Mouse (Mus musculus): ENCODE measurements at regions not wholly inside any gene's neighbourhood (a gene's known extent, or its start where the extent isn't known, plus 50 kb on each side); places are given as distances from the start of the nearest gene placed in this dataset.

DNA sequence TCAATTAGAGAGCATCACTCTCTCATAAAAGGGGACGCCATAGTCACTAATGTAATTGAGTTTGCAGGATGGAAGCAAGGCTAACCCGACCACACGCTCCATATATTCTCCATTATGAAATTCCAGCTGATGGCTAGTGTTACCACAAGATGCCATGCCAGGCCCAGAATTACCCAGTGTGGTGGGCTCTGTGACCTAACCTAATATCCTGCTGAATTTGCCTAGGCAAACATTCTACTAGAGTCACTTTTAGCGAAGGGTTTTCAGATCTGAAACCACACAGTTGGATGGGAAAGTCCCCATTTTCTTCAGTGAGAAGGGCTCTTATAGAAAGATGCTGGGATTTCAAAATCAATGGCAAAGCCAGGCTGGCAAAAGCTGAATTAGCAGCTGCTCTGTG lies 177.8 kb upstream of the Klf3 start:
- ATAC-seq (replicated peaks; ENCODE audit: low read depth, poor library complexity, severe bottlenecking) = no peak

DNA sequence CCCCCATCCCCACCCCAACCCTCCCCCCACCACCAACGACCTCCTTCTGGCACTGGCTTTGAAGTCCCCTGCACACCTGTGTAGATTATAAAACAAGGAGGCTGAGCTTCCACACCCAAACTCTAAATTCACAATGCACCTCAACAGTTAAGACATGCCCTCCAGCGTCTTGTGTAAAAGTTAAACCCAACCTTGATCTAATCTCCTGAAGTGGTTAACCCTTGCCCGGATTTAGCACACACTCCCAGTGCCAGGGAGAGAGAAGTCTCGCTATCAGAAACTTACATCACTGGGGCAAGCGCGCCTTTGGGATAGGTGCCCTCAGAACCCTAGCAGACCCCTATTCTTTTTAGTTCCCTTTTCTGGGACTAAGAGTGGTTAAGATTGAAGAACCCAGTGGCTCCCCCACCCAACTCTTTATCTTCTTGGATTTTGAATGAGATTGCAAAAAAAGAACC lies 177.3 kb upstream of the Klf3 start:
- ATAC-seq (replicated peaks; ENCODE audit: low read depth, poor library complexity, severe bottlenecking) = peak; percentile 71

DNA sequence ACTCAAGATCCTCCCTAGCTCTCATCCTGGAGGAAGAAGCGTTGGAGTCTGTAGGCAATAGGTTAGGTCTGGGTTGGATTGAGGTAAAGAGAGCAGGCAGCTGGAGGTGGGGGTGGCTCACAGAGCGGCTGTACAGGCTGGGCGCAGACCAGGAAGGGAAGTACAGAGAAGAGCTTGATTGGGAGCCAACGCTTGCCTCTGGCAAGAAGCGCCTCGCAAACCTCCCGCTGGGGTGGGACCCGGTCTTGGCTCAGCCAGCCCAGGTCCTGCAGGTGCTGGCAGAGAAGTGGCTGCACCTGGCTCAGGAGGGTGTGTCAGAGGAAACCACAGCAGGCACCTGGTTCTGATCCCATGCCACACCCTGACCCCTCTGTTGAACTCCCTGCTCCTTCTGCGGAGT lies 176.8 kb upstream of the Klf3 start:
- peak; percentile 84 for ATAC-seq (replicated peaks; ENCODE audit: low read depth, poor library complexity, severe bottlenecking)

DNA sequence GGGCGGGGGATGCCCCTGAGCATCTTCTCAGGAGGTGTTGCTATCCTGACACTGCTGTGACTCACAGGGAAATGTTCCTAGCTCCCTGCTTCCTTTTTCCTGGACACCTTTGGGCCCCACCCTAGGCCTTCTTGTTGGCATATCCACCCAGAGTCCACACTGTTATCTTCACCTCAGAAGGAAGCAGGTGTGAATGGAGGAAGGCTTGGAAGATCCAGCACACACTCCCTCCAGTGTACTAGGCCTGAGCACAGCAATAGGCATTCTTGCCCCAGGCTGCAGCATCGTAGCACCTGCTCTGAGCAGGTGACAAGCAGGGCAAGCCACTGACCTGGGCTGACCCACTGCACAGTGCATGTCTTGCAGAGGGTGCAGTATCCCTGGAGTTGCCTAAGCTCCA lies 172.6 kb upstream of the Klf3 start:
- ATAC-seq (replicated peaks; ENCODE audit: low read depth, poor library complexity, severe bottlenecking) = no peak

DNA sequence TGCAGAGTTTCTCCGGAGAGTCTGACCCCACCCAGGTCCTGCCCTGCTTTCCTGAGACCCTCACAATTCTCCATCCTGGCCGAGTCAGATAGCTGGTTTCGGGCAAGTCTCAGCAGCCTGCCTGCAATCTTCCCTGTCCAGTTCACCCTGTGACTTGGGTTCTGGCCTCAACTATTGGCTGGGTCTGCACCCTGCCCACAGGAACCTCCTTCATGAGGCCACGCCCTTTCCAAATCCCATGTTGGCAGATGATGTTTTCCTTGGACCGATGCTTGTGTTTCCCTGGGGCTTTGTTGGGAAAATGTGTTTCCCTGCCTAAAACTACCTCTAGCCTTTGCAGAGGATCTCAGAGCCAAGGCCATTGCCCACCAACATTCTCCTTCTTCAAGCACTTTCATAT lies 171.0 kb upstream of the Klf3 start:
- no peak for ATAC-seq (replicated peaks; ENCODE audit: low read depth, poor library complexity, severe bottlenecking)

DNA sequence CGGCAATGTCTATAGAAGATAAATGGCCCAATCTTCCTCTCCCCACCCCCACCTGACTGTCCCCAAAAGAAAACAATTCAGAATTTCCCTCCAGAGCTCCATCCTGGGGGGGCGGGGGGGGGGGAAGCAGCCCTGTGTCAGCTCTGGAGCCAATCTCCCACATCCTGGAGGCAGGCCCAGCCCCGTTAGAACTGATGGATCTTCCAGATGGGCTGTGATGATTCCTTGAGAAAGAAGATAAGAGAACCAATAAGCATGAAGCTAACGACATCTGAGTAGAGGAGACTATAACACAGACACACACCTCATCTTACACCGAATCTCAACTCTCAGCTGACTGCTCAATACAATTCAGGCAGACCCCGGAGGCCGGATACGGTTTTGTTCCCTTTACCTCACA lies 169.2 kb upstream of the Klf3 start:
- no peak for ATAC-seq (replicated peaks; ENCODE audit: low read depth, poor library complexity, severe bottlenecking)

DNA sequence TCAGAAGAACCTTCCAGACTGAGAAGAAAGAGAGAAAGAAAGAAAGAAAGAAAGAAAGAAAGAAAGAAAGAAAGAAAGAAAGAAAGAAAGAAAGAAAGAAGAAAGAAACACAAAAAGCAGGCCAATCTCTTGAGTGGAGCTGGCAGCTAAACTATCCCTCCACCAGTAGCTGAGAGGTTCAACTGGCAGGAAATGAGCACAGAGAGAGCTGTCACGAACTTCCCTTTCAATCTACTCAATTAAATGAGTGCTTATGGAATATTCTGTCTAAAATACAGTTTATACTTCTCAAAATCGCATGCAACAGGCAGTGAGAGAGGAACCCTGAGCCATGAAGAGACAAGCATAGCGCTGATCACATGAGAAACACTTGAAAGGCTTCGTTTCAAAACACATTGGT lies 168.5 kb upstream of the Klf3 start:
- ATAC-seq (replicated peaks; ENCODE audit: low read depth, poor library complexity, severe bottlenecking) = peak; percentile 60

DNA sequence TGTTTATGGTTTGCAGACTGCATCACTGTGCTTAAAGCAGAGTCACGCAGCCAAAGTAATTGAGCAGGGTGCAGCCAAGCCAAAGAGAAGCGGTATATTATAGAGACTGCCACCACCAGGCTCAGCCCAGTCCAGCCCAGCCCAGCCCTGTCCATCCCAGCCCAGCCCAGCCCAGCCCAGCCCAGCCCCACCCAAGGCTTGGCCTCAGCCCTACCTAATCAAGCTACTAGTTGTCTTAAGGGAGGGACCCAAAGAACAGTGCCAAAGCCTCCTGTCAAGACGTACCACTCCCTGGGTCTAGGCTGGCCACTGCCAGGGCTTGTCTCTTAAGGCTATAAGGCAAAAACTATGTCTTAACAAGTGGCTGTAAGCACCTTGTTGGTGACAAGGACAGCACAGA lies 166.9 kb upstream of the Klf3 start:
- no peak for ATAC-seq (replicated peaks; ENCODE audit: low read depth, poor library complexity, severe bottlenecking)

DNA sequence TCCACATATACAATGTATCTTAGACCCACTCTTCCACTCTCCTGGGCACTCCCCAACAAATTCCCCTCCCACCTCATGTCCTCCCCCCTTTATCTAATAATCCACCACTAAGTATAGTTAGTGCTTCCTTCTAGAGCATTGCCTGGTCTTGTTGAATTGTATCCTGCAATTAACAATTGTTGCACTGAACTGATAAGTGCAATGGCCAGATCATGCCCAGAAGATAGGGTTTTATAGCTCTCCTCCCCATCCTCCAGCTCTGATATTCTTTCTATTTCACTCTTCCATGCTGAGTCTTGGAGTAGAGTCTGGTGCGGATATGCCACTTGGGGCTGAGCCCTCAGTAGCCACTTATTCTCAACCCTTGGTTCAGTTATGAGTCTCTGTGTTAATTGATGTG lies 159.6 kb upstream of the Klf3 start:
- ATAC-seq (replicated peaks; ENCODE audit: low read depth, poor library complexity, severe bottlenecking) = no peak

DNA sequence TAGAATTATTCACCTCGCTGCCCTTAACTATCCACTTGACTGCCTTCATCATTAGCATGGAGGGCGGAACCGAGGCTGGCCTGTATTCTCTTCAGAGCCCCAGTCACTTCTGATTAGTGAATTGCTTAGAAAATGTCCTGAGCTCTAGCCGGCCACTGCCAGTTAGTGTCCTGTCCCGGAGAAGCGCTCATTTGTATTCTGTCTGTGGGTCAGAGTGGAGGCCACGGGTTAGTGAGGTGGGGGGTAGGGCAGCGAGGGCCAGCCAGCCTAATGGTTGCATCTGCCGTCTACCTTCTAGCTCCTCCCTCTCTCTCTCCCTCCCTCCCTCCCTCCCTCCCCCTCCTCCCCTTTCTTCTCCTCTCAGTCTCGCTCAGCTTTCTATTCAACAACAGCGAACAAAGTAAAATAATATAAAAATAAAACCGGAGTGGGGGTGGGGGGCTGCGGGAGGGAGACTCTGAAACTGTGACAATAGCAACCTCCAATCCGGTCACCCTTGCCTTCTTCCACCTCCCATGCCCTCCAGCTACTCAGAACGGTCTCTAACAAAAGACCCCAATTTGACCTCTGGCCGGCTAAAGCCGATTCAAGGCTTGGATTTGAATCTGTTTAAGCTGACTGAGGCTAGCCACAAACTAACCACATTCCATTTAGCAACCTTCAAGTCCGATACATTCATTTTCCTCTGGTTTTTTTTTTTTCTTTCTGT lies 155.6 kb upstream of the Klf3 start:
- 0 out of 2 replicates have a peak, but pooled peaks have one; percentile 22 for ATAC-seq (replicated peaks; ENCODE audit: low read depth, poor library complexity, severe bottlenecking)

DNA sequence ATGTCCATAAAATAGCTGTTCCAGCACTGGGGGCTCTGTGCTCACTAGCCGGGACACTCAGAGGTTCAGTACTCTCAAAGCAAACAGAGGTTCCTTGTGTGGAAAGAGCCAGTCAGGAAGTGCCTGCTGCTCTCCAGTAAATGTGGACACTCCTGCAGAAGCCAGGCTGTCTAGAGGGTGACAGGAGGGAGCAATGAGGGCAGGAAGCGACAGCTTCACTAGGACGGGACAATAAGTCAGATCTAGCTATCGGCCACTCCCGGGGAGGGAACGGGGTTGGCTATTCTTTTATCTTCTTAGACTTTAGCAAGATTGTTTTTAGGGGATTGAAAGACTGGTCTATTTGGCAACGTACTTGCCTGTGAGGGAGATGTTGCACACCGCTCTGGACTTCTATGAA lies 154.7 kb upstream of the Klf3 start:
- 0 out of 2 replicates have a peak, but pooled peaks have one; percentile 52 for ATAC-seq (replicated peaks; ENCODE audit: low read depth, poor library complexity, severe bottlenecking)

DNA sequence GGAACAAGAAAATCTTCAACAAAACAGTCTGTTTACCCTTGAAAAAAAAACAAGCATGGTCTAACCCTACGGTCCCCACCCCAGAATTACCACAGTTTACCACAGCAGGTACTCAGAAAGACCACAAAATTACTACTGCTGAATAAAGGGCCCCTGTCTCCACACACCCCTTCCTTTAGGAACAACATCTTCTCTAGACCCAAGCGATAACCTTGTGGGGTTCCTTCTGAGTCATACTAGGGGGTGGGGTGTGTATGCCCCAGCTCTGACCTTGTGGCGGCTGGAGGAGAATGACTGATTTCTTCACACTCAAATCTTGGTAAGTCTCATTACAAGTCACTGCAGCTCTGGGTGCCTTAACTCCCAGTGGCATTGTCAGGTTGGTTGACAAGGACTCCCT lies 151.8 kb upstream of the Klf3 start:
- ATAC-seq (replicated peaks; ENCODE audit: low read depth, poor library complexity, severe bottlenecking) = 0 out of 2 replicates have a peak, but pooled peaks have one; percentile 36

DNA sequence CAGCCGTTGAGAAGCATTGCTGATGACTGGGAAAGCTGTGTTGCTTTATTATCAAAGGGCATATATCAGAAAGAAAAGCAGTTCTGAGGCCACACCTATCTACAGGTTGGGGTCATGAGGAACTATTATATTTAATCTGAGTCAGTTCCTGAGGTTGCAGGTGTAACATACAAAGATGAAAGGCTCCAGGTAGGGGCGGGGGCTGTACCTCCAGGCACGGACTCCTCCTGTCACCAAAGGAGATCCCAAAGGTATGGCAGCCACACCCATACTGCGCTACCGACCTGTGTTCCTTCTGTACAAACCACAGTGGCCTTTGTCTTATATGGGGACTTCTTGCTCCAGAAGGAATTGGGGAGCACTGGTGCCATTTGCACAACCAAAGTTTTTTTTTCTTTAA lies 149.4 kb upstream of the Klf3 start:
- ATAC-seq (replicated peaks; ENCODE audit: low read depth, poor library complexity, severe bottlenecking) = no peak

DNA sequence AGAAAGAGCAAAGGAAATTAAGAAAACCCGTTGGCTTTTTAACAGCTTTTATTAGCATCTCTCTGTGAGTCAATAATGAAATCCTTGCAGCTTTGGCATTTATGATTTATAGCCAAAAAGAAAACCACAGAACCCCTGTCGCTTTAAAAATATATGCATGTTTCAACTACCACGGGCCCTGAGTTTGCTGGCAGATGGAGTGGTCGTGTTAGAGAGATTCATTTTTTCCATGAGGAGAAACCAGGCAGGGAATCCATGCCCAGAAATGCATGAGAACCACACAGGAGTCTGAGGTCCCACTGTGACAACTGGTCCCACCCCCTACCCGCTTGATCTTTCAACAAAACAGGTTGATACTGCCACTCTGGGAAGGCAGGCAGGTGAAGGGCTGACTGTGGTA lies 147.9 kb upstream of the Klf3 start:
- no peak for ATAC-seq (replicated peaks; ENCODE audit: low read depth, poor library complexity, severe bottlenecking)

DNA sequence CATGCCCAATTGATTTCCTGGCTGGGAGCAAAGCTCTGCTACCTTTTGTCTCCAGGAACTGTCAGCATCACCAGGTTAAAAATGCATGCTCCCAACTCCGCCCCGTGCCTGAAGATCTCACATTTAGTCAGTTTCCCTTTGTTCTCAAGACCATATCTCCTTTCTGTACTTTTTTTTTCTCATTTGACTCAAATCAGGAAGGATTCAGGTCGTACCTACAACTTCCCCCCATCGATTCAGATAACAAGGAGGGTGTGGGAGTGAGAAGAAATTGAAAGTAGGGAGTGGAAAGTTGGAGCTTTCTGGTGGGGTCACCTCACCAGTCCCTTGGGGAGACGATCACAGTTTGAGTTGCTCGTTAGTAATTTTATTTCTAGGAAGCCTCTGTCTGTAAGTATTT lies 141.2 kb upstream of the Klf3 start:
- no peak for ATAC-seq (replicated peaks; ENCODE audit: low read depth, poor library complexity, severe bottlenecking)

DNA sequence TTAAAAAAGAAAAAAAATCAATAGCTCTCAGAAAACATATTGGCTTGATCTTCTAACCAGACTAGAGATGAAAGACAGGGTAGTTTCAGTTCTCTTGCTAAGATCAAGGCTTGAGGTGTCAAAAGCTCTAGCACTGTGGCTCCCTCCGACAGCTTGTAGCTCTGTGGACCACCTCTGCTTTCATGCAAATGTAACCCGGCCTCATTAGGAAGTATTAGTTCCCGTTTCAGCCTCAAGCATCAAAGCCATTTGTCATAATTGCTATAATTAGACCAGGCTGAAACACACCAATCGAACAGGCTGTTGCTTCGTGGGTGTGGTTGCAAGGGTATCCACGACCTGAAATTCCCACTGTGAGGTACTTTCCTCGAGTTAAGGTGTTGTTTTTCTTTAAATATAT lies 140.7 kb upstream of the Klf3 start:
- peak; percentile 66; the same call in 1 of the 2 replicates for ATAC-seq (replicated peaks; ENCODE audit: low read depth, poor library complexity, severe bottlenecking)

DNA sequence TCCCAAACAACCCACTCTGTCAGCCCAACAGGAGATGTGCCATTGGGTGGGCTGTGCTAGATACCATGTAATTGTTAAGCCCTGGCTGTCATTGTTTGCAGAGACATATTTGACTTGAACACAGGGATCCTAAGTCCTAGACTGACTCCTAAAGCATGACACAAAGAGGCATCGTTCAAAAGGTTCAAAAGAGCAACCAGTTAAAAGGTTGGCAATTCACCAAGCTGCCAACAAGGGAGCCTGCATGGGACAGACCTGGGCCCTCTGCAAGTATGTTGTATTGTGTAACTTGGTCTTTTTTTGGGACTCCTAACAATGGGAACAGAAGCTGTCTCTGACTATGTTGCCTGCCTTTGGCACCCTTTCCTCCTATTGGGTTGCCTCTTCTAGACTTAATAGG lies 139.4 kb upstream of the Klf3 start:
- no peak for ATAC-seq (replicated peaks; ENCODE audit: low read depth, poor library complexity, severe bottlenecking)

DNA sequence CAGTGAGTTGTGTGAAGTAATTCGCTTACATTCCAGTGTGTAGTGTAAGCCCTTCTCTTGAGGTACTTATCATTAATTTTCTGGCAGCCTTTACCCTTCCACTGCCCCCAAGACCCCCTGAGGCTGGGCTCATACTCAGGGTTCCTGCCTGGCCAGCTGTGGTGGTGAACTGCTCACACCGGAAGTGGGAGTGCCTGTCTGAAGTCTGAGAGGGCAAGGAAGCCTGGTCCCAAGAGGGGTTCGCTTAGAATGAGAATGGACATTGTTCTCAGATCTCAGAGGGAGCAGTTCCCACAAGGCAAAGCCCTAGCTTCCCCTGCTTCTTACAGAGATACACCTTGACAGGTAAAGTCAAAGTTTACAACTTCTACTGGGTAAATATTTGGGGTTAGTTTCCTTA lies 138.1 kb upstream of the Klf3 start:
- no peak for ATAC-seq (replicated peaks; ENCODE audit: low read depth, poor library complexity, severe bottlenecking)

DNA sequence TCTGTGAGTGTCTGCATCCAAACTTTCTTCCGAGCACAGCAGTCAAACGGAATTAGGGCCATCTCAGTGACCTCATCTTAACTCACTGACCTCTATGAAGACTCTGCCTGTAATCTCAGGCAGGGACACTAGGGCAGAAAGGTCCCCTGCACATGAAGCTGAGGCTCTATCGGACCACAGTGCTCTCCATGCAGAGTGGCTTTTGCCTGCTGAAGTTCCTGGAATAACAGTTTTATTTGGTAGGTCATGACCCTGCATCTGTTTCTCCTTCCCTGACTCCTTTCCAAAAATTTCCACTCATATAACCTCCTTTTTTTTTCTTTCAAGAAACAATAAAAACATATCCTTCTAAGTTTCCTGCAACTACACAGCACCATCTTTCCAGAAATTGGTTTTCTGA lies 136.9 kb upstream of the Klf3 start:
- ATAC-seq (replicated peaks; ENCODE audit: low read depth, poor library complexity, severe bottlenecking) = no peak

DNA sequence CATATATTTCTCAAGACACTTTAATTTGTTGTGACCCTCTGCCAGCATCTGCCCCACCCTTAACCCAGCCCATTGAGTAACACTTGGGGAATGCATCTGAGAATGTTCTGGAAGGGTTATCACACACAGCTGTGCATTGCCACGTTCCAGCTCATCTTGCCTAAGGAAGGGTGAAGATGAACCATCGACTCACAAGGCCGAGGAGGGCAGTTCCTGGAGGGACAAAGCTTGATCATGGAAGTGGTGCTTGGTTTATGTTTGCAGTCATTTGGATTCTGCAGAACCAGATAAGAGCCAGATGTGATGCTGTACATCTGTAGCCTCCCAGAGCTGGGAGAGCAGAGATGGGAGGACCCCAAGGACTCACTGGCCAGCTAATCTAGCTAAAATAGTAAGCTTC lies 136.1 kb upstream of the Klf3 start:
- ATAC-seq (replicated peaks; ENCODE audit: low read depth, poor library complexity, severe bottlenecking) = no peak

DNA sequence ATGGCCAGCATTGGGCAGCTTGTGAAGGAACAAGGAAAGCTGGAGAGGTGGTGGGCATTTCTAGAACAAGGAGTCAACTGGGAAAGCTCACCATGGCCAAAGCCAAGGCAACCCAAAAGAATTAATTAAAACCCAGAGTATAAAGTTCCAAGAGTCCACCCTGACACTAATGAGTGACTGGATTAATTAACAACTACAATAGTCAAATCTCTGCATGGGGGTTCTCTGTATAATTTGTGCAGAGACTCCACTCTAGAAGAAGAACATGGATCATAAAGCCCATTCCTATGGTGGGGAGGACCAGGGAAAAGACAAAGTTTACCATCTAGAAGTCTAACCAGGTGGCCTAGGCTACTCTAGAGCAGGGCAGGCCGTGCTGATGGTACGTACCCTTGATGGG lies 129.3 kb upstream of the Klf3 start:
- ATAC-seq (replicated peaks; ENCODE audit: low read depth, poor library complexity, severe bottlenecking) = no peak

DNA sequence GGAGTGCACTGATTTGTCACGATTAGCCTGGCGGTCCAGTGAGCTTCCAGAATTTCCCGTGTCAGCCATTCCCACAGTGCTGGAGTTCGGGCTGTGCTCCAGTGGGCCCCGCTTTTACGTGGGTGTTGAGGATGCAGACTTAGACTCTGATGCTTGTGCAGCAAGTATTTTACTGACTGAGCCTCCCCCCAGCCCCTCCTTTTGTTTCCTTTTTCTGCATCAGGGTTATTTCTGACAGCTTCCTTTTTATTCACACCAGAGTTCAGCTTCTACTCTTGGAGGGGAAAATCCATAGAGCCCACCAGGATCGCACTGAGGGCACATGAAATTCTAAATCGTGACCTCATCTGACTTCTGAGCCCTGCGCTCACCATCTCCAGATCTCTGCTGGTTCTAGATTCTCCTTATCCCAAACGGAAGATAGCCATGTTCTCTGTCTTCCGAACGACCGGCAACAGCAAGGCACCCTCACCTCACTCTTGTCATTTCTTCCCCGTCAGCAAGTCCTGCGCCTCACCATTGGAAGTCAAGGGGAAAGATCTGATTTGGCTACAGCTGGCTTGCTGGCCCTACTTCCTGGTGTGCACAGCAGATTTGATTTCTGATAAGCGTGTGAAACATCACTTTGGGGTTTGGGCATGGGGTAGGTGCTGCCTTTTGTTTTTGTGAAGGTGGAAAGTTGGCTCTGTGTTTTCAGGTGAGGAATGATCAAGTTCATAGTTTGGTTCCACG lies 126.8 kb upstream of the Klf3 start:
- peak; percentile 24 for ATAC-seq (replicated peaks; ENCODE audit: low read depth, poor library complexity, severe bottlenecking)
